Mouse (Mus musculus) myocyte (in vitro differentiated cells): ENCODE data around the gene Cyp2d11.

Source experiments
- POLR2A ChIP-seq: IDR thresholded peaks from one replicate; pipeline ENCODE4 v1.6.1; 2011; ENCODE audit warnings: low read depth, mild to moderate bottlenecking, control low read depth, moderate library complexity; ENCODE audit not compliant: insufficient read length
- TCF12 ChIP-seq: IDR thresholded peaks from one replicate; pipeline ENCODE4 v1.6.1; 2011; ENCODE audit warnings: mild to moderate bottlenecking, control low read depth; ENCODE audit not compliant: poor library complexity, insufficient read depth, severe bottlenecking

- no peak for TF ChIP-seq POLR2A
- TF ChIP-seq TCF12: no peak
Observed at GRCm38 (mm10) chr15:82402741-82403140, 8.9 kb upstream of the Cyp2d11 start.
